Mouse (Mus musculus) forebrain, embryonic 15.5 days (tissue): ENCODE measurements around the gene Gm10803. TPM values are rescaled to one million over a fixed set of nuclear protein-coding genes. Genes with fewer than 3 reads are reported as not detected.

Experiments
- ATAC-seq: fragments of 200-750 bp; cut with Nextera tagmentation; replicated peaks from 2 replicates; pipeline ENCODE4 v1.8.0; 2017; ENCODE audit warnings: mild to moderate bottlenecking, moderate TSS enrichment, moderate library complexity
- H3K27ac ChIP-seq: fragments of 300-500 bp; sonication (generic); replicated peaks from 2 replicates; pipeline ENCODE4 v1.5.1; 2015; ENCODE audit warnings: mild to moderate bottlenecking, inconsistent platforms
- H3K27me3 ChIP-seq: fragments of 300-500 bp; sonication (generic); 2 replicates; pipeline ENCODE4 v1.6.1; 2015; ENCODE audit warnings: inconsistent platforms
- H3K36me3 ChIP-seq: fragments of 300-500 bp; sonication (generic); 2 replicates; pipeline ENCODE4 v1.6.1; 2015; ENCODE audit warnings: mild to moderate bottlenecking, inconsistent platforms
- H3K4me1 ChIP-seq: fragments of 300-500 bp; sonication (generic); 2 replicates; pipeline ENCODE4 v1.6.1; 2015; ENCODE audit warnings: inconsistent platforms
- H3K4me2 ChIP-seq: fragments of 300-500 bp; sonication (generic); replicated peaks from 2 replicates; pipeline ENCODE4 v1.6.1; 2015; ENCODE audit warnings: mild to moderate bottlenecking, inconsistent platforms
- H3K4me3 ChIP-seq: fragments of 300-500 bp; sonication (generic); 2 replicates; pipeline ENCODE4 v1.5.1; 2015; ENCODE audit warnings: mild to moderate bottlenecking, inconsistent platforms
- H3K9ac ChIP-seq: fragments of 300-500 bp; sonication (generic); replicated peaks from 2 replicates; pipeline ENCODE4 v1.6.1; 2015; ENCODE audit warnings: mild to moderate bottlenecking, inconsistent platforms
- H3K9me3 ChIP-seq: fragments of 300-500 bp; sonication (generic); 2 replicates; pipeline ENCODE4 v1.6.1; 2016; ENCODE audit warnings: inconsistent platforms
- WGBS: fragments of 180-500 bp; shearing (Covaris S2); methylation state at CpG from one replicate; pipeline ENCODE4 v1.1.7; 2015; ENCODE audit warnings: mixed read lengths; 5-methylcytosine and 5-hydroxymethylcytosine counted together
- polyA plus RNA-seq: library from polyadenylated mRNA; unstranded; fragments of >200 nt; fragmentation: Nextera tagmentation; extraction: Ambion mirVana; gene quantifications from 2 replicates; pipeline ENCODE4 v1.2.1, GENCODE M21; 2015

Gm10803 gene
- polyA plus RNA-seq, 1 experiment from 2014 or later, result not detected

- peaks cover 6% of the 10 kb centered on the region for H3K4me1 ChIP-seq
- H3K36me3 ChIP-seq, result no peaks in the 10 kb centered on the region
- no peak overlapping the region for H3K9ac ChIP-seq
- no peak for ATAC-seq
- H3K9me3 ChIP-seq, result no peaks in the 10 kb centered on the region
- no peak overlapping the region for H3K4me2 ChIP-seq
- no peak overlapping the region for H3K27ac ChIP-seq
- H3K27me3 ChIP-seq, result no peaks in the 10 kb centered on the region
- H3K4me3 ChIP-seq, result no peak overlapping the region
- WGBS, result 93% methylated on average over 2 of the region's 2 CpGs
These were observed 18.6 kb upstream of the Gm10803 start for GRCm38 (mm10) chr2:93541771-93542170.

DNA sequence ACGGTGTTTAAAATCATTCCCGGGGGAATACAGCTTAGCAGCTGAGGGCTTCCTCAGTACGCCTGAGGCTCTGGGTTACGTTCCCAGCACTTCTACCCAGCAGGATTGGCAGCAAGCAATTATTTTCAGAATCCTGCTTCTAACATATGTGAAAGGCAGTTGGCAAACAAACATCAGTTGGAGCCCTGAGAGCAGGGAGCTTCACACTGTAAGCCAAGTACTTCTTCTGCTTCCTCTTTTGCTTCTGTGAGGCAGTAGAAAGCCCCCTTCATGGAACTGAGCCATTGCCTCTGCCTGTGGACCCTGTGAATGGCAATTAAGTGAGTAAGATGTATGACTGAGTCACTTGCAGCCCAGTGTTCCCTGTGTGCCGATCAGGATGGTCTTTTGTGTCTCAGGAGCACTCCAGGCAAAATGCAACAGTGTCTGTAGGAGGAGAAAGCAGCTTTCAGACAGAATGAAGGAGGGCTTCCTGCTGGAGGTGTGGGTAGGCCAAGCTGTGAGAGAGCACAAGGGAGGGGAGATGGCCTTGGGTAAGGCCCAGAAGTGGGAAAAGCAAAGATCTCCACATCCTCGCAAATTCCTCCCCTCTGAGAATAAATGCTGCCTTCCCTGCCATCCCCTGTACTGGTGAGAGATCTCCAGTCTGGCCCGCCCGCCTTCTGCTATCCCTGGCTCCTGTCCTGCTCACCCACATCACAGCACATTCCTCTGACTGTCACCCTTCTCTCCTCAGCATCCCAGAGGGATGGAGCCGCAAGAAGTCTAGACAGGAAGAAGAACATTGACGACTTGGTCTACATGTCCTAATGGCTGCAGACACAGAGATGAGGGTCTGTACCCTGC lies 7.5 kb upstream of the Gm10803 start:
- 50% methylated on average over 10 of the region's 10 CpGs for WGBS
- no peak for ATAC-seq
- no peak overlapping the region for H3K9ac ChIP-seq
- no peak overlapping the region for H3K4me2 ChIP-seq
- 0 out of 2 replicates have a peak, but pooled peaks cover 6% of the 10 kb centered on the region for H3K4me1 ChIP-seq
- no peaks in the 10 kb centered on the region for H3K27me3 ChIP-seq
- H3K36me3 ChIP-seq, result no peaks in the 10 kb centered on the region
- H3K9me3 ChIP-seq, result no peaks in the 10 kb centered on the region
- H3K4me3 ChIP-seq, result no peak overlapping the region
- no peak overlapping the region for H3K27ac ChIP-seq

- 28% methylated on average over 5 of the region's 5 CpGs for WGBS
- H3K4me1 ChIP-seq, result 0 out of 2 replicates have a peak, but pooled peaks cover 6% of the 10 kb centered on the region
- H3K9me3 ChIP-seq, result no peaks in the 10 kb centered on the region
- no peaks in the 10 kb centered on the region for H3K27me3 ChIP-seq
- no peak overlapping the region for H3K4me2 ChIP-seq
- no peak for ATAC-seq
- no peak overlapping the region for H3K27ac ChIP-seq
- H3K4me3 ChIP-seq, result no peak overlapping the region
- no peaks in the 10 kb centered on the region for H3K36me3 ChIP-seq
- no peak overlapping the region for H3K9ac ChIP-seq
These were observed 6.5 kb upstream of the Gm10803 start for GRCm38 (mm10) chr2:93553905-93554304.

DNA sequence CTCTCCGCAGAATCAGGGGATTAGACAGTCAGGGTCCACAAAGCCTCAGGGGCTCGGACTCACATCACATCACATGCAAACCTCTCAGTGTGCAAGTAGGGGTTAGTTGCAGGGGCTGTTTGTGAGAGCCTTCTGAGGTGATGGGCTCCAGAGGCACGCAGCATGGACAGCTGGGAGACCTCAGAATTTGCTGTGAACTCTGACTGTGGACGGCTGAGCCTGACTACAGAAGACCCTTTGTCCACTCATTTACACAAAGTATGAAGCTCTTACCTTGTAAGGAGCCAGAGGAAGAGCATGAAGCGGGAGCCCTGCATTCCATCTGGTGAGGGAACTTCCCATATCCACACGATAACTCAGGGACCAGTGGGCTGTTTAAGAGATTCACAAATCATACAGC lies 5.3 kb downstream of the Gm10803 start:
- no peaks in the 10 kb centered on the region for H3K27me3 ChIP-seq
- no peak overlapping the region for H3K27ac ChIP-seq
- H3K4me3 ChIP-seq, result no peak overlapping the region
- no peak for ATAC-seq
- no peaks in the 10 kb centered on the region for H3K9me3 ChIP-seq
- H3K4me1 ChIP-seq, result no peaks in the 10 kb centered on the region
- WGBS, result 52% methylated on average over 6 of the region's 6 CpGs
- H3K4me2 ChIP-seq, result no peak overlapping the region
- H3K36me3 ChIP-seq, result no peaks in the 10 kb centered on the region
- H3K9ac ChIP-seq, result no peak overlapping the region

GRCm38 (mm10) chr2:93567675-93568074 lies 7.3 kb downstream of the Gm10803 start:
- Histone ChIP-seq H3K4me3 (no peak overlapping the region), H3K4me1 (no peaks in the 10 kb centered on the region), H3K9me3 (no peaks in the 10 kb centered on the region), H3K4me2 (no peak overlapping the region), H3K27me3 (no peaks in the 10 kb centered on the region), H3K36me3 (no peaks in the 10 kb centered on the region), H3K27ac (no peak overlapping the region), H3K9ac (no peak overlapping the region)
- WGBS, result 45% methylated on average over 7 of the region's 7 CpGs
- no peak for ATAC-seq

DNA sequence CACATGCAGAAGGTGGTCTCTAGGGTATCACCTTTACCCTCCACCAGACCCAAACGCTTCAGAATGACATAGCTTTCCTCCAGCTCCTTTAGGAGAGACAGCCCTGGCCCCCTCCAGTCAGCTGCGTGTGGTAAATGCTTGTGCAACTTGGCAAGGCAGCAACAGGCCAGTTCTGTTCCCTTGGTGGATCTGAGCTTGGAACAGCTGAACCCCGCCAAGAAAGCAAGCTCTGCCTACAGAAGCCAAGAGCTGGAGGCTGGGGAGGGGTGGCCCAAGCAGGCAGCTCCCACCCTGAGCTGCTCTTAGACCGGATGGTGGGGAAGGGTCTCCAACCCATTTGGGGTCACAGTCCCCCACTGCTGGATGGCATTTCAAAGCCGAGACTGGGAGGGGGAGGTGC lies 12.2 kb downstream of the Gm10803 start:
- Histone ChIP-seq H3K9me3 (no peaks in the 10 kb centered on the region), H3K4me1 (no peaks in the 10 kb centered on the region), H3K4me3 (no peak overlapping the region), H3K9ac (no peak overlapping the region), H3K27me3 (no peaks in the 10 kb centered on the region), H3K36me3 (no peaks in the 10 kb centered on the region), H3K27ac (no peak overlapping the region), H3K4me2 (no peak overlapping the region)
- ATAC-seq, result no peak
- 69% methylated on average over 5 of the region's 5 CpGs for WGBS

DNA sequence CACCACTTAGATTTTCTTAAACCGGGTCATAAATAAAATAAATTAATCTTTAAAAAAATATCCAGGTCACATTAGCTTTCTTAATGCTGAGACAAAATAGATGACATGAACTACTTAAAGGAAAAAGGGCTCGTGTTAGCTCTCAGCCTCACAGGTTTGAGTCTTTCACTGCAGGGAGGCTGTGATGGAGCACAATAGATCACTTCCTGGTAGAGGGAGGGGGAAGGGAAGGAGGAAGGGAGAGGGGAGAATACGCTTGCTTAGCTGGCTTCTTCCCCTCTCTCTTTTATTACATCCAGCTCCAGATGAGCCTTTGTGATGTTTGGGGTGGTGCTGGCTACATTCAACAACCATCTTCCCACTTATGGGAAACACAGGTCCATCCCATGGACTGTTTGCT lies 20.9 kb downstream of the Gm10803 start:
- no peaks in the 10 kb centered on the region for H3K4me1 ChIP-seq
- H3K9ac ChIP-seq, result no peak overlapping the region
- no peak overlapping the region for H3K4me2 ChIP-seq
- no peak overlapping the region for H3K27ac ChIP-seq
- WGBS, result 33% methylated on average over 3 of the region's 3 CpGs
- H3K4me3 ChIP-seq, result no peak overlapping the region
- H3K27me3 ChIP-seq, result no peaks in the 10 kb centered on the region
- ATAC-seq, result no peak
- no peaks in the 10 kb centered on the region for H3K9me3 ChIP-seq
- H3K36me3 ChIP-seq, result no peaks in the 10 kb centered on the region

- 62% methylated on average over 1 of the region's 1 CpGs for WGBS
- Histone ChIP-seq H3K27ac (no peak overlapping the region), H3K9ac (no peak overlapping the region), H3K4me1 (no peaks in the 10 kb centered on the region; the same call in 1 of the 2 replicates), H3K27me3 (no peaks in the 10 kb centered on the region), H3K36me3 (no peaks in the 10 kb centered on the region), H3K9me3 (no peaks in the 10 kb centered on the region), H3K4me3 (no peak overlapping the region), H3K4me2 (no peak overlapping the region)
- ATAC-seq, result no peak
These were observed 25.5 kb downstream of the Gm10803 start for GRCm38 (mm10) chr2:93585821-93586220.

DNA sequence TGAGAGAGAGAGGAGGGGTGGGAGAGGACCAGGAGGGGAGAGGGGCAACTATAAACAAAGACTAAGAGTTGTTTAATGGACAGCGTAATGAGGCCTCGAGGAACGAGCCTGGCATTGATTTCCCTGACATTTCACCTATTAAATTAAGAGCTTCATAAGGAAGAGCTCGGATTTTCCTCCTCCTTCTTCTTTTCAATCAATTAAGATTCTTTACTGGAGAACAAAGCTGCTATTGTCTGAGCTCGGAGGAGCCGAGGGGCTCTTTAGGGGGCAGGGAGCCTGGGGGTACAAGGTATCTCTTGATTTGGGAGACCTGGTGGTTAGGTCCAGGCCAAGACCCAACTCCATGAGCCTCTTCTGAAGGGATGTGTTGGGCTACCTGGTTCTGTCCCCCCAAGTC lies 27.1 kb downstream of the Gm10803 start:
- no peak overlapping the region for H3K4me2 ChIP-seq
- no peaks in the 10 kb centered on the region for H3K36me3 ChIP-seq
- H3K27me3 ChIP-seq, result no peaks in the 10 kb centered on the region
- ATAC-seq, result no peak
- WGBS, result 4% methylated on average over 6 of the region's 6 CpGs
- no peak overlapping the region for H3K9ac ChIP-seq
- H3K9me3 ChIP-seq, result no peaks in the 10 kb centered on the region
- H3K27ac ChIP-seq, result no peak overlapping the region
- H3K4me1 ChIP-seq, result no peaks in the 10 kb centered on the region; the same call in 1 of the 2 replicates
- H3K4me3 ChIP-seq, result no peak overlapping the region

- H3K4me2 ChIP-seq, result no peak overlapping the region
- no peak overlapping the region for H3K9ac ChIP-seq
- no peaks in the 10 kb centered on the region; the same call in 1 of the 2 replicates for H3K4me1 ChIP-seq
- no peak overlapping the region for H3K4me3 ChIP-seq
- no peaks in the 10 kb centered on the region for H3K9me3 ChIP-seq
- WGBS, result 83% methylated on average over 4 of the region's 4 CpGs
- H3K36me3 ChIP-seq, result no peaks in the 10 kb centered on the region
- ATAC-seq, result no peak
- H3K27ac ChIP-seq, result no peak overlapping the region
- no peaks in the 10 kb centered on the region for H3K27me3 ChIP-seq
These were observed 29.5 kb downstream of the Gm10803 start for GRCm38 (mm10) chr2:93589875-93590274.

- no peaks in the 10 kb centered on the region; the same call in 1 of the 2 replicates for H3K4me1 ChIP-seq
- no peak overlapping the region for H3K4me2 ChIP-seq
- H3K9me3 ChIP-seq, result no peaks in the 10 kb centered on the region
- H3K36me3 ChIP-seq, result no peaks in the 10 kb centered on the region
- WGBS, result 39% methylated on average over 2 of the region's 2 CpGs
- H3K9ac ChIP-seq, result no peak overlapping the region
- H3K27me3 ChIP-seq, result no peaks in the 10 kb centered on the region
- no peak overlapping the region for H3K27ac ChIP-seq
- no peak for ATAC-seq
- H3K4me3 ChIP-seq, result no peak overlapping the region
These were observed 31.3 kb downstream of the Gm10803 start for GRCm38 (mm10) chr2:93591706-93592105.

DNA sequence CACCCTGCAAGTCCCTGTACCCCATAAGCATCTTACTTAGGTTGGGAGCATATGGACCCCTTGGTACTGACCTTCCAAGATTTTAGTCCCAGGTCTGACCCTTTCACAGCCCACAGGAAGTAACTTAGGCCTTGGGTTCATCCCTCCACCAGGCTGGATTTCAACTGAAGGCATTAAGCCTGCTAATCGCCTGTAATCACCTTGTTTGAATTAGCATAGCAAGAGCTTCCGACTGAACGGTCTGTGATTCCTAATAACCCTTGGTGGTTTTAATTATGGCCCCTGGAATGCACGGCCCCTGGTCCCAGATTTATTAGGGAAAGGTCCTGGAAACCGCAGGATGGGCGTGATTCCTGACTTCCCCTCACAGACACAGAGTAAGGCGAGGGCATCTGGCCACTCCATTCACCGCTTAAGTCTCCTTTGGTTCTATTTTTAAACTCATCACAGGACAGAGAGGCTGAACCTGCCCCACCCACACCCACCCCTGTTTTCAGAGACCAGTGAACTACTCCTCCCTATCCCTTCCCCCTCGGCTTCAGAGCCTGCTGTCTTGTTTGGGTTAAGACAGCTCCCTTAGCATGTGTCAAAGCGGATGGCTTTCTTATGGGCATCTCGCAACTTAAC lies 31.9 kb downstream of the Gm10803 start:
- no peak overlapping the region for H3K9ac ChIP-seq
- H3K4me2 ChIP-seq, result no peak overlapping the region
- no peaks in the 10 kb centered on the region for H3K9me3 ChIP-seq
- ATAC-seq, result no peak
- no peaks in the 10 kb centered on the region for H3K4me1 ChIP-seq
- no peak overlapping the region for H3K27ac ChIP-seq
- no peaks in the 10 kb centered on the region for H3K27me3 ChIP-seq
- no peaks in the 10 kb centered on the region for H3K36me3 ChIP-seq
- H3K4me3 ChIP-seq, result no peak overlapping the region
- 18% methylated on average over 11 of the region's 11 CpGs for WGBS
